Mouse (Mus musculus) cortical plate, adult 2 months (tissue): ENCODE measurements at regions not wholly inside any gene's neighbourhood (a gene's known extent, or its start where the extent isn't known, plus 50 kb on each side); places are given as distances from the start of the nearest gene placed in this dataset.

Experiments used
- CTCF ChIP-seq: fragments of 200-500 bp; IDR thresholded peaks from 2 replicates; pipeline ENCODE4 v1.5.1; 2011; ENCODE audit warnings: mild to moderate bottlenecking, control low read depth, low read length; ENCODE audit not compliant: insufficient read depth; ENCODE audit errors: extremely low read depth
- POLR2A ChIP-seq: fragments of 200-500 bp; IDR thresholded peaks from 2 replicates; pipeline ENCODE4 v1.6.1; 2011; ENCODE audit warnings: mild to moderate bottlenecking, low read length, control low read depth; ENCODE audit not compliant: insufficient read depth; ENCODE audit errors: extremely low read depth

GRCm38 (mm10) chr3:81782081-81782480, 150.3 kb upstream of the Ctso start:
- no peak for TF ChIP-seq CTCF
- no peak for TF ChIP-seq POLR2A
